In the genomic region with DNA sequence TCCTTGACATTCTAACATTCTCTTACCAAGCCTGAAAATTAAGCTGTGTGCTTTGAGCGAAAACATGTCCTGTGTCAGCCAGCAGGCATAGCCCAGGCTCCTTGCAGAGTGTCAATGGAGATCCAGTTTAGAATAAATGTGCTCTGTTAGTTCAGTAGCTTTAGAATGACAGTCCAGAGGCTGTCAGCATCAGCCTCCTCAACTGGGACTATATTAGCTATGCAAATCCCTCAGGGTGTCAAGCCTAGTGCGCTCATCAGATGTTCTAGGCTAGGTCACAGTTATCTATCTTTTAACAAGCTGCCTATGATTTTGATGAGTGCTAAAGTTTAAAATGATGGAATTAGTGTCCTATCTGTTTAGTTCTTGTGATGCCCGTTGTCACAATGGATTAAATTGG, we compare ENCODE assay signal across 24 mouse cellular contexts.
DNase-seq lines count a peak whose midpoint lies in the region; ATAC-seq lines count a peak whose summit lies in the region.
"Had no signal": no experiment of that assay in that cellular context is flagged by ENCODE, and none has a peak within 500 bp of the region (broad histone marks: within the 10 kb centered on the region; RNA-seq: fewer than 3 reads in every experiment).

No protein-coding gene starts in this region.

- peaks cover 6% of the 10 kb centered on the region; the same call in 1 of the 2 replicates for H3K4me1 ChIP-seq in midbrain, embryonic 12.5 days
- H3K4me1 ChIP-seq in midbrain, embryonic 15.5 days, result peaks cover 10% of the 10 kb centered on the region; the same call in 1 of the 2 replicates
- no peaks in the 10 kb centered on the region for H3K4me1 ChIP-seq in kidney, embryonic 14.5 days (ENCODE audit: control insufficient read depth, insufficient read depth, low read length)
- H3K4me1 ChIP-seq in intestine, embryonic 16.5 days (ENCODE audit: control insufficient read depth, insufficient read depth, low read length), result no peaks in the 10 kb centered on the region
- H3K4me1 ChIP-seq: forebrain, embryonic 10.5 days; forebrain, embryonic 13.5 days; hindbrain, embryonic 10.5 days; hindbrain, embryonic 13.5 days had no signal

- ATAC-seq in midbrain, embryonic 12.5 days (ENCODE audit: low FRiP score, low read depth), result peak; percentile 48; the same call in 1 of the 2 replicates
- peak; percentile 77; the same call in 1 of the 2 replicates for ATAC-seq in midbrain, embryonic 15.5 days (replicated peaks)
- ATAC-seq in kidney, embryonic 14.5 days (ENCODE audit: low FRiP score, low TSS enrichment), result no peak
- no peak for ATAC-seq in intestine, embryonic 16.5 days
- ATAC-seq: CD4-positive, CD25-positive, alpha-beta regulatory T cell, adult 4 months; forebrain, embryonic 13.5 days; forebrain, embryonic 16.5 days; hindbrain, embryonic 16.5 days had no signal

- H3K27ac ChIP-seq in midbrain, embryonic 12.5 days (replicated peaks), result no peak overlapping the region
- H3K27ac ChIP-seq in midbrain, embryonic 15.5 days, result no peak overlapping the region
- H3K27ac ChIP-seq in kidney, embryonic 14.5 days (ENCODE audit: low read depth, low read length), result no peak overlapping the region
- no peak overlapping the region for H3K27ac ChIP-seq in intestine, embryonic 16.5 days (ENCODE audit: low read length)
- H3K27ac ChIP-seq: forebrain, embryonic 10.5 days; forebrain, embryonic 13.5 days; gastrocnemius, adult 2 months; hindbrain, embryonic 10.5 days; hindbrain, embryonic 13.5 days had no signal

- no peaks in the 10 kb centered on the region for H3K36me3 ChIP-seq in midbrain, embryonic 12.5 days
- no peaks in the 10 kb centered on the region for H3K36me3 ChIP-seq in midbrain, embryonic 15.5 days (replicated peaks)
- no peaks in the 10 kb centered on the region for H3K36me3 ChIP-seq in kidney, embryonic 14.5 days (ENCODE audit: control insufficient read depth, insufficient read depth, low read length)
- H3K36me3 ChIP-seq in intestine, embryonic 16.5 days (ENCODE audit: control insufficient read depth, insufficient read depth, low read length), result no peaks in the 10 kb centered on the region
- H3K36me3 ChIP-seq: forebrain, embryonic 10.5 days; hindbrain, embryonic 10.5 days; hindbrain, embryonic 13.5 days had no signal

- peak; percentile 6 for DNase-seq in retina, postnatal 1 day
- DNase-seq in retina, embryonic 14.5 days (ENCODE audit: low spot score), result no peak
- no peak for DNase-seq in right cerebral cortex, postnatal 4 days
- DNase-seq: adrenal gland, adult 2 months; adrenal gland, postnatal 14 days; cerebellum, adult 11 months; cerebellum, adult 8-10 months; cerebellum, postnatal 10 days; cerebellum, postnatal 36 days; gastrocnemius, adult 2 months; gastrocnemius, postnatal 14 days; heart, adult 11 months had no signal

- no peaks in the 10 kb centered on the region for H3K27me3 ChIP-seq in midbrain, embryonic 12.5 days
- H3K27me3 ChIP-seq in midbrain, embryonic 15.5 days (replicated peaks), result no peaks in the 10 kb centered on the region
- no peaks in the 10 kb centered on the region for H3K27me3 ChIP-seq in kidney, embryonic 14.5 days (ENCODE audit: control insufficient read depth, insufficient read depth, low read length)
- no peaks in the 10 kb centered on the region for H3K27me3 ChIP-seq in intestine, embryonic 16.5 days (replicated peaks; ENCODE audit: control insufficient read depth, insufficient read depth, low read length)
- H3K27me3 ChIP-seq: forebrain, embryonic 13.5 days; hindbrain, embryonic 13.5 days had no signal

- H3K4me2 ChIP-seq in midbrain, embryonic 12.5 days (replicated peaks), result no peak overlapping the region
- H3K4me2 ChIP-seq in midbrain, embryonic 15.5 days, result no peak overlapping the region
- no peak overlapping the region for H3K4me2 ChIP-seq in kidney, embryonic 14.5 days (replicated peaks; ENCODE audit: low read depth, low read length)
- H3K4me2 ChIP-seq in intestine, embryonic 16.5 days (ENCODE audit: low read depth, low read length), result no peak overlapping the region
- H3K4me2 ChIP-seq: forebrain, embryonic 13.5 days; heart, embryonic 11.5 days; hindbrain, embryonic 13.5 days had no signal

- H3K9me3 ChIP-seq in midbrain, embryonic 12.5 days, result no peaks in the 10 kb centered on the region
- no peaks in the 10 kb centered on the region for H3K9me3 ChIP-seq in midbrain, embryonic 15.5 days
- no peaks in the 10 kb centered on the region for H3K9me3 ChIP-seq in kidney, embryonic 14.5 days (ENCODE audit: control insufficient read depth, low read length)
- no peaks in the 10 kb centered on the region for H3K9me3 ChIP-seq in intestine, embryonic 16.5 days (ENCODE audit: control insufficient read depth, low read length)
- H3K9me3 ChIP-seq: forebrain, embryonic 10.5 days; forebrain, embryonic 13.5 days; hindbrain, embryonic 10.5 days; hindbrain, embryonic 13.5 days had no signal

- 50% methylated on average over 3 of the region's 3 CpGs for WGBS in midbrain, embryonic 12.5 days
- WGBS in midbrain, embryonic 15.5 days, result 44% methylated on average over 3 of the region's 3 CpGs
- 85% methylated on average over 3 of the region's 3 CpGs for WGBS in kidney, embryonic 14.5 days
- WGBS in intestine, embryonic 16.5 days, result 73% methylated on average over 3 of the region's 3 CpGs

- no peak overlapping the region for H3K9ac ChIP-seq in midbrain, embryonic 12.5 days (replicated peaks)
- H3K9ac ChIP-seq in midbrain, embryonic 15.5 days, result no peak overlapping the region
- H3K9ac ChIP-seq in kidney, embryonic 14.5 days (ENCODE audit: low read depth, low read length), result no peak overlapping the region
- no peak overlapping the region for H3K9ac ChIP-seq in intestine, embryonic 16.5 days (ENCODE audit: low read depth, low read length)
- H3K9ac ChIP-seq: forebrain, embryonic 13.5 days; hindbrain, embryonic 13.5 days had no signal

- H3K4me3 ChIP-seq in midbrain, embryonic 12.5 days, result no peak overlapping the region
- H3K4me3 ChIP-seq in midbrain, embryonic 15.5 days, result no peak overlapping the region
- no peak overlapping the region for H3K4me3 ChIP-seq in kidney, embryonic 14.5 days (ENCODE audit: low read length)
- no peak overlapping the region for H3K4me3 ChIP-seq in intestine, embryonic 16.5 days (ENCODE audit: low read length)
- H3K4me3 ChIP-seq: forebrain, embryonic 10.5 days; forebrain, embryonic 13.5 days; gastrocnemius, adult 2 months; hindbrain, embryonic 10.5 days; hindbrain, embryonic 13.5 days had no signal

Comparison
In these comparisons a context has a peak if more than half of its experiments do, and no peak if none do; other contexts are left out.
1. ATAC-seq: peak in midbrain, embryonic 12.5 days (single experiment) and midbrain, embryonic 15.5 days (single experiment); none in kidney, embryonic 14.5 days (single experiment) and intestine, embryonic 16.5 days (single experiment).